Mouse (Mus musculus): Measurements from ENCODE around the gene Mfsd5. TPM values are rescaled to one million over a fixed set of nuclear protein-coding genes. Genes with fewer than 3 reads are reported as not detected.

Mfsd5 gene
- polyA plus RNA-seq, 1 experiment = 3.5 TPM

DNA sequence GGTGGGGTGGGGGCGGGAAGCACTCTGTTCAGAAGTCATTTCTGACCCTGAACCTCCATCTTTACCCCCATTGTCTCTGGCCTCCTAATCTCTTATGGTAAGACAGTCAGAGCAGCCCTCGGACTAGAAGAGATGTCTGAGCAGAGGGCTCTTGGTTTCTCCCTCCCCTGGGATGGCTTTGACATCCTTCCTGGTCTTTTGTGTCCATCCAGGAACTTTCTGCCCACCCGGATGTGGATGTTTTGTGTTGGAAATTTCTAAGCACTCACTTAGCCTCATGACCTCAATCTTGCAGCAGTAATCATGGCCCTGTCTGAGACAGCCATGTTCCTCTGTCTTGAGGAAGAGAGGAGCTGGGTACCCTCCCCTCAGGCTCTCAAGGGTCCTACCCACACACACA, 7.8 kb upstream of the Mfsd5 start:
- Histone ChIP-seq H3K36me3 (ENCODE audit: control insufficient read depth) (no peaks in the 10 kb centered on the region), H3K9me3 (ENCODE audit: control insufficient read depth, low read length) (no peaks in the 10 kb centered on the region), H3K4me3 (replicated peaks) (no peak overlapping the region), H3K4me1 (ENCODE audit: control insufficient read depth) (peaks cover 2% of the 10 kb centered on the region; the same call in 1 of the 2 replicates), H3K27me3 (ENCODE audit: control insufficient read depth) (peaks cover 44% of the 10 kb centered on the region)
- TF ChIP-seq GATA1 (IDR thresholded peaks at IDR 0.05; ENCODE audit: low read length) = no peak
- TF ChIP-seq TAL1 (IDR thresholded peaks at IDR 0.05; ENCODE audit: low read length) = no peak

DNA sequence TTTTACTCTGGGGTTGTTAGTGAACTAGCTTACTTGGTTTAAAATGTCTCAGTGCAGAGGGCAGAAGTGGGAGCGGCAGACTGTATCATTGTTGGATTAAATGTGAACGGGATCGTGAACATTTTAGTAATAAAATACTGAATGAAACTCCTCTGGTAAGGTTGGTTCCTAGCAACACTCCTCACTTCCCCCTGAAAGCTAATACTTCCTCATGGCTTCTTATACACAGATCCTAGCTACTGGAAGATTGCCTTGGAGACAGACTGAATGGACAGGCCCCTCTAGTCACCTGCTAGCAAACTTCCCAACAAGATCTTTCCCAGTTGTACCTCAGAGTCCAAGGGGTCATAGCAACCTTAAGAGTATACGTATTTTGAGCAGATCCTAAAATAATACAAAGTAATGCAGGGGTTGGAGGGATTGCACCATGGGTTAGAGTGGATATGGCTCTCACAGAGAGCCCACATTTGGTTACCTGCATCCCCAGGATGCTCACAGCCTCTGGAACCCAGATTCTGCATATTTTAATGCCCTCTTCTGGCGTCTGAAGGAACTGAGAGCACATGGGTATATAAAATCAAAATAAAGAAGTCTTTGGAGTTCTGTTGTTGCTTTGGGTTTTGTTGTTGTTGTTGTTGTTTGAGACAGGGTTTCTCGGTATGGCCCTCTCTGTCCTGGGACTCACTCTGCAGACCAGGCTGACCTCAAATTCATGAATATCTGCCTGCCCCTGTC, 5.1 kb upstream of the Mfsd5 start:
- H3K4me1 ChIP-seq (ENCODE audit: control insufficient read depth) = peaks cover 9% of the 10 kb centered on the region
- H3K9me3 ChIP-seq (ENCODE audit: control insufficient read depth, low read length) = no peaks in the 10 kb centered on the region
- H3K36me3 ChIP-seq (ENCODE audit: control insufficient read depth) = no peaks in the 10 kb centered on the region
- no peak overlapping the region for H3K4me3 ChIP-seq (replicated peaks)
- no peak for TF ChIP-seq GATA1 (IDR thresholded peaks at IDR 0.05; ENCODE audit: low read length)
- no peak for TF ChIP-seq TAL1 (IDR thresholded peaks at IDR 0.05; ENCODE audit: low read length)
- peaks cover 40% of the 10 kb centered on the region for H3K27me3 ChIP-seq (ENCODE audit: control insufficient read depth)

DNA sequence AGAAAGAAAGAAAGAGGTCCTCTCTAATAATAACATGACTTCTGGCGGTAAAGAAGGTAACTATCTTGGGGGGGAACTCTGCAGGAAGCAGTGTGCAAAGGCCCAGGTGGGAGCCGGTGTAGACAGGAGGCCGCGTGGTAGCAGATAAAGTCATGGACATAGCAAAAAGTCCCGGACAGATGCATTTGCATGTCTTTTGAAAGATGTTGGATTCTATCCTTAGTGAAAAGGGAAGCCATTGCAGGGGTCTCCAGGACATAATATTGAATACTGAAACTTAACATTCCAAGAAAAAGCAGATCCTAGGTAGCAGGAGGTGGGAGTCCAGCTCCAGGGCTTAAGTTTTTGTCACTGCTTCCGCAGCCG, 545 bp upstream of the Mfsd5 start:
- Histone ChIP-seq H3K36me3 (ENCODE audit: control insufficient read depth) (peaks cover 24% of the 10 kb centered on the region), H3K9me3 (ENCODE audit: control insufficient read depth, low read length) (no peaks in the 10 kb centered on the region), H3K4me3 (replicated peaks) (peak overlapping the region; percentile 82), H3K27me3 (ENCODE audit: control insufficient read depth) (peaks cover 3% of the 10 kb centered on the region), H3K4me1 (ENCODE audit: control insufficient read depth) (peaks cover 46% of the 10 kb centered on the region)
- TF ChIP-seq TAL1 (IDR thresholded peaks at IDR 0.05; ENCODE audit: low read length) (no peak), GATA1 (IDR thresholded peaks at IDR 0.05; ENCODE audit: low read length) (no peak)

DNA sequence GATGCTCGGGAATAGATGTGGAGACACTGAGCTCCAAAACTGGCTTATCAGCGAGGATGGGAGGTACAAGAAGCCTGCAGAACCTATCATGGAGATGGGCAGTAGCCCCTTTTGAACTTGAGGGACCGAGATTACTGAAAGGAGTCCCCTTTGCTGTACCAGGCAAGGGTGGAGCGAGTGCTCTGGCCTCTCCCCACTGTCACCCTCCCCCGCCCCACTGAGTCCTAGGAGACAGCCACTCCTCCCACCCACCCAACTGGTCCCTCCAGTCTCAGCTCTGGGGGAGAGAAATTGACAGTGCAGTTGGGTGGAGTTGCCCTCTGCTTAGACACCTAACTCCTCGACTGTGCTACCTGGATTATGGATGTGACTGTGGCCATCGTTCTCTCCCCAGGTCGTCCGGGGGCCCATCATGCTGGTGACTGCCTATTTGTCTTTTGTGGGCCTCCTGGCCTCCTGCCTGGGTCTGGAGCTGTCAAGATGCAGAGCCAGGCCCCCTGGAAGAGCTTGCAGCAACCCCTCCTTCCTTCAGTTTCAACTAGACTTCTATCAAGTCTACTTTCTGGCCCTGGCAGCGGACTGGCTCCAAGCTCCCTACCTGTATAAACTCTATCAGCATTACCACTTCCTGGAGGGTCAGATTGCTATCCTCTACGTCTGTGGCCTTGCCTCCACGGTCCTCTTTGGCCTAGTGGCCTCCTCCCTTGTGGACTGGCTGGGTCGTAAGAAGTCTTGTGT, 698 bp downstream of the Mfsd5 start:
- H3K9me3 ChIP-seq (ENCODE audit: control insufficient read depth, low read length) = no peaks in the 10 kb centered on the region
- TF ChIP-seq TAL1 (IDR thresholded peaks at IDR 0.05; ENCODE audit: low read length) (no peak), GATA1 (IDR thresholded peaks at IDR 0.05; ENCODE audit: low read length) (no peak)
- H3K27me3 ChIP-seq (ENCODE audit: control insufficient read depth) = no peaks in the 10 kb centered on the region
- peaks cover 24% of the 10 kb centered on the region for H3K36me3 ChIP-seq (ENCODE audit: control insufficient read depth)
- peak overlapping the region; percentile 82 for H3K4me3 ChIP-seq (replicated peaks)
- peaks cover 52% of the 10 kb centered on the region for H3K4me1 ChIP-seq (ENCODE audit: control insufficient read depth)

DNA sequence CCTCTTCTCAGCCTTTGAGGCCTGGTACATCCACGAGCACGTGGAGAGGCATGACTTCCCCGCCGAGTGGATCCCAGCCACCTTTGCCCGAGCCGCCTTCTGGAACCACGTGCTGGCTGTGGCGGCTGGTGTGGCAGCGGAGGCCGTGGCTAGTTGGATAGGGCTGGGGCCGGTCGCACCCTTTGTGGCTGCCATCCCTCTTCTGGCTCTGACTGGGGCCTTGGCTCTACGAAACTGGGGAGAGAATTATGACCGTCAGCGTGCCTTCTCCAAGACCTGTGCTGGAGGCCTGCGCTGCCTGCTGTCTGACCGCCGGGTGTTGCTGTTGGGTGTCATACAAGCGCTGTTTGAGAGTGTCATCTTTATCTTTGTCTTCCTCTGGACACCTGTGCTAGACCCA, 1.4 kb downstream of the Mfsd5 start:
- no peaks in the 10 kb centered on the region for H3K9me3 ChIP-seq (ENCODE audit: control insufficient read depth, low read length)
- peaks cover 54% of the 10 kb centered on the region for H3K4me1 ChIP-seq (ENCODE audit: control insufficient read depth)
- no peak for TF ChIP-seq GATA1 (IDR thresholded peaks at IDR 0.05; ENCODE audit: low read length)
- TF ChIP-seq TAL1 (IDR thresholded peaks at IDR 0.05; ENCODE audit: low read length) = no peak
- peaks cover 24% of the 10 kb centered on the region for H3K36me3 ChIP-seq (ENCODE audit: control insufficient read depth)
- peak overlapping the region; percentile 82 for H3K4me3 ChIP-seq (replicated peaks)
- H3K27me3 ChIP-seq (ENCODE audit: control insufficient read depth) = no peaks in the 10 kb centered on the region

DNA sequence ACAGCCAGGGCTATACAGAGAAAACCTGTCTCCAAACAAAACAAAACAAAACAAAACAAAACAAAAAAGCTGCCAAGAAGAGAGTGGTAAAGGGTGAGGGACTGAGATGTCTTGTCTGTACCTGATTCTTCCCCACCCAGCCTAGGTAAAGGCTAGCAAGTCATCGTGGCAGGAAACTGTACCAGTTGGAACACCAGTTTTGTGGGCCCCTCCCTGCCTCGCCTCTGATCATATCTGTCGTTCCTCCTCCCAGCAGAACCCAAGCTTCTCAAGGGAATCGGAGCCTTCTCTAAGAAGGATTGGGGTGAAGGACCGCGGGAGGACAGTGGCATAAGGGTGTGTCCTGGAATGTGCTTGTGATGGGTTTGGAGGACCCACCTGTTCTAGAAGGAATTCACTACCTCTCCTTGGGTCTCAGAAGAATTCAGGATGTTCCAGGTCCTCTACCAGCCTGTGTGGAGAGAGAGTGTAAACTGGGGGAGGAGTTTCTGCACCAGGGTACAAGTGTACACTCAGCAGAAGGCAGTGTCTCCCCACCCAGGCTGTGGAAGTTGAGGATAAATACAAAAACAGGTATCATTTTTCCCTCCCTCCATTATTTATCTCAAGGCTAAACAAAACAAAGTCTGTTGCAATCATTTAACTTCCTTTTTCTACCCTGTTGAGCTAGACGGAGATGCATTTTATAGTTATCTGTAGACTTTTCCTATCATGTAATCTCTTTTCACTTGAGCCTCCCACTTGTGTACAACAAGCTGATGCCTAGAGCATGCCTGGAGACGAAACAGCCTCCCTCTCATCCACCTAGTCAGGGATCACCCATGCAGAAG, 3.4 kb downstream of the Mfsd5 start:
- peaks cover 54% of the 10 kb centered on the region for H3K4me1 ChIP-seq (ENCODE audit: control insufficient read depth)
- H3K9me3 ChIP-seq (ENCODE audit: control insufficient read depth, low read length) = no peaks in the 10 kb centered on the region
- peak overlapping the region; percentile 5 for H3K4me3 ChIP-seq (replicated peaks)
- peaks cover 24% of the 10 kb centered on the region for H3K36me3 ChIP-seq (ENCODE audit: control insufficient read depth)
- no peaks in the 10 kb centered on the region for H3K27me3 ChIP-seq (ENCODE audit: control insufficient read depth)
- TF ChIP-seq TAL1 (IDR thresholded peaks at IDR 0.05; ENCODE audit: low read length) (no peak), GATA1 (IDR thresholded peaks at IDR 0.05; ENCODE audit: low read length) (no peak)

DNA sequence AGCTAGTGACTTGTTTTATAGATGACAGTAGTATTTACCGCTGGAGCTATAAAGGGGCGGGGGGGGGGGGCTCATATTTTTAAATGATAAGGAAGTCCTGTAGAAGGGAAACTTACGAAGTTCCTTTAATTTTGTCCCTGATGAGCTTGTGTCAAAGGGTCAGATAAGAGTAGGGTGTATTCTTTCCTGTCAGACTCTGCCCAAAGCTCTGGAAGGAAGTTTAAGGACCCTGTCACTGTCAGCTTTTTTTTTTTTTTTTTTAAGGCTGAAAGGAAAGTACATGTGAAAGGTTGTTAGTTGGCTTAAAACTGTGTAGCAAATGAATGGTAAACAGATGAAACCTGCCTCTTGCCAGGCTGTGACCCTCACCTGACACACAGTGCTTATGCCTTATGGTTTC, 4.4 kb downstream of the Mfsd5 start:
- no peak overlapping the region for H3K4me3 ChIP-seq (replicated peaks)
- H3K27me3 ChIP-seq (ENCODE audit: control insufficient read depth) = no peaks in the 10 kb centered on the region
- H3K9me3 ChIP-seq (ENCODE audit: control insufficient read depth, low read length) = no peaks in the 10 kb centered on the region
- TF ChIP-seq TAL1 (IDR thresholded peaks at IDR 0.05; ENCODE audit: low read length) (no peak), GATA1 (IDR thresholded peaks at IDR 0.05; ENCODE audit: low read length) (no peak)
- peaks cover 53% of the 10 kb centered on the region for H3K4me1 ChIP-seq (ENCODE audit: control insufficient read depth)
- H3K36me3 ChIP-seq (ENCODE audit: control insufficient read depth) = peaks cover 24% of the 10 kb centered on the region

DNA sequence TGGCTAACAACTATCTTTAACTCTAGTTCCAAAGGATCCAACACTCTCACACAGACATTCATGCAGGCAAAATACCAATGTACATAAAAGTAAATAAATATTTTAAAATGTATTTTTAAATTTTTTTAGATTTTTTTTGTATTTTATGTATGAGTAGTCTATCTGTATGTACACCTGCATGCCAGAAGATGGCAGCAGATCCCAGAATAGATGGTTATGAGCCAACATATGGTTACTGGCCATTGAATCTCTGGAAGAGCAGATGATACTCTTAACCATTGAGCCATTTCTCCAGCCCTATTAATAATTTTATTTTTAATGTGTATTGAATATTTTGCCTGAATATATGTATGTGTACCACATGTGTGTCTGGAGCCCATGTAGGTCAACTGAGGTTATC, 8.1 kb downstream of the Mfsd5 start:
- no peak overlapping the region for H3K4me3 ChIP-seq (replicated peaks)
- TF ChIP-seq TAL1 (IDR thresholded peaks at IDR 0.05; ENCODE audit: low read length) (no peak), GATA1 (IDR thresholded peaks at IDR 0.05; ENCODE audit: low read length) (no peak)
- peaks cover 18% of the 10 kb centered on the region for H3K4me1 ChIP-seq (ENCODE audit: control insufficient read depth)
- H3K9me3 ChIP-seq (ENCODE audit: control insufficient read depth, low read length) = no peaks in the 10 kb centered on the region
- no peaks in the 10 kb centered on the region for H3K27me3 ChIP-seq (ENCODE audit: control insufficient read depth)
- H3K36me3 ChIP-seq (ENCODE audit: control insufficient read depth) = peaks cover 4% of the 10 kb centered on the region

Measured in erythroblast, embryonic 14.5 days (primary cell).